Mouse (Mus musculus) embryonic facial prominence, embryonic 14.5 days (tissue): ENCODE measurements around the gene Syngap1. TPM values are rescaled to one million over a fixed set of nuclear protein-coding genes. Genes with fewer than 3 reads are reported as not detected.

ENCODE experiments used
- ATAC-seq: fragments of 200-750 bp; cut with Nextera tagmentation; 2 replicates; pipeline ENCODE4 v1.8.0; 2017; ENCODE audit warnings: low read depth, moderate number of reproducible peaks, moderate TSS enrichment
- DNase-seq: peaks from one replicate; pipeline ENCODE4 v3.0.0-alpha.2; 2015; ENCODE audit warnings: low spot score
- H3K27ac ChIP-seq: fragments of 300-500 bp; sonication (generic); replicated peaks from 2 replicates; pipeline ENCODE4 v1.5.1; 2014; ENCODE audit warnings: low read depth, mild to moderate bottlenecking, low read length, moderate library complexity
- H3K27me3 ChIP-seq: fragments of 300-500 bp; sonication (generic); replicated peaks from 2 replicates; pipeline ENCODE4 v1.6.1; 2014; ENCODE audit warnings: low read length; ENCODE audit not compliant: control insufficient read depth, insufficient read depth
- H3K36me3 ChIP-seq: fragments of 300-500 bp; sonication (generic); 2 replicates; pipeline ENCODE4 v1.6.1; 2014; ENCODE audit warnings: low read length, mixed read lengths; ENCODE audit not compliant: control insufficient read depth, insufficient read depth
- H3K4me1 ChIP-seq: fragments of 300-500 bp; sonication (generic); 2 replicates; pipeline ENCODE4 v1.6.1; 2014; ENCODE audit warnings: antibody characterized with exemption, low read length; ENCODE audit not compliant: control insufficient read depth, insufficient read depth
- H3K4me2 ChIP-seq: fragments of 300-500 bp; sonication (generic); 2 replicates; pipeline ENCODE4 v1.6.1; 2014; ENCODE audit warnings: low read depth, mild to moderate bottlenecking, low read length, moderate library complexity, mixed read lengths
- H3K4me3 ChIP-seq: fragments of 300-500 bp; sonication (generic); 2 replicates; pipeline ENCODE4 v1.5.1; 2014; ENCODE audit warnings: low read depth, mild to moderate bottlenecking, low read length
- H3K9ac ChIP-seq: fragments of 300-500 bp; sonication (generic); 2 replicates; pipeline ENCODE4 v1.6.1; 2014; ENCODE audit warnings: low read depth, mild to moderate bottlenecking, low read length, moderate library complexity, mixed read lengths
- H3K9me3 ChIP-seq: fragments of 300-500 bp; sonication (generic); 2 replicates; pipeline ENCODE4 v1.6.1; 2016; ENCODE audit warnings: low read length; ENCODE audit not compliant: control insufficient read depth
- WGBS: fragments of 180-500 bp; shearing (Covaris S2); extraction: QIAGEN DNeasy Blood & Tissue Kit; methylation state at CpG from one replicate; pipeline ENCODE4 v1.1.7; 2014; 5-methylcytosine and 5-hydroxymethylcytosine counted together
- polyA plus RNA-seq: library from polyadenylated mRNA; unstranded; fragments of >200 nt; fragmentation: Nextera tagmentation; extraction: Ambion mirVana; gene quantifications from 2 replicates; pipeline ENCODE4 v1.2.1, GENCODE M21; 2014

Gene Syngap1
- polyA plus RNA-seq, 1 experiment from 2014 or later, result 1.4 TPM

GRCm38 (mm10) chr17:26948316-26949050, 7.4 kb downstream of the Syngap1 start:
- Histone ChIP-seq H3K4me1 (peaks cover 57% of the 10 kb centered on the region), H3K27me3 (no peaks in the 10 kb centered on the region), H3K9me3 (no peaks in the 10 kb centered on the region), H3K9ac (peak overlapping the region; percentile 78), H3K36me3 (no peaks in the 10 kb centered on the region), H3K4me3 (peak overlapping the region; percentile 71), H3K4me2 (peak overlapping the region; percentile 95), H3K27ac (peak overlapping the region; percentile 77)
- no peak for ATAC-seq
- DNase-seq, result no peak
- 0% methylated on average over 9 of the region's 87 CpGs for WGBS

GRCm38 (mm10) chr17:26949051-26949577, 8.1 kb downstream of the Syngap1 start:
- H3K4me1 ChIP-seq, result peaks cover 63% of the 10 kb centered on the region
- H3K4me2 ChIP-seq, result peak overlapping the region; percentile 95
- peak overlapping the region; percentile 71 for H3K4me3 ChIP-seq
- no peaks in the 10 kb centered on the region for H3K36me3 ChIP-seq
- ATAC-seq, result no peak
- no peak for DNase-seq
- peak overlapping the region; percentile 77 for H3K27ac ChIP-seq
- H3K9me3 ChIP-seq, result no peaks in the 10 kb centered on the region
- WGBS, result 11% methylated on average over 8 of the region's 14 CpGs
- H3K27me3 ChIP-seq, result no peaks in the 10 kb centered on the region
- H3K9ac ChIP-seq, result peak overlapping the region; percentile 78

- H3K36me3 ChIP-seq, result peaks cover 3% of the 10 kb centered on the region; the same call in 1 of the 2 replicates
- H3K9me3 ChIP-seq, result no peaks in the 10 kb centered on the region
- H3K4me2 ChIP-seq, result peak overlapping the region; percentile 95
- no peak for ATAC-seq
- peak overlapping the region; percentile 32; the same call in 1 of the 2 replicates for H3K9ac ChIP-seq
- no peaks in the 10 kb centered on the region for H3K27me3 ChIP-seq
- no peak for DNase-seq
- 36% methylated on average over 5 of the region's 5 CpGs for WGBS
- peaks cover 63% of the 10 kb centered on the region for H3K4me1 ChIP-seq
- no peak overlapping the region for H3K4me3 ChIP-seq
- 0 out of 2 replicates have a peak overlapping the region, but pooled peaks have one; percentile 40 for H3K27ac ChIP-seq
Measured at GRCm38 (mm10) chr17:26949866-26950265, 8.8 kb downstream of the Syngap1 start.

- 31% methylated on average over 7 of the region's 7 CpGs for WGBS
Measured at GRCm38 (mm10) chr17:26950560-26951288, 9.7 kb downstream of the Syngap1 start.

GRCm38 (mm10) chr17:26951406-26951805, 10.4 kb downstream of the Syngap1 start:
- DNase-seq, result peak; percentile 92
- peak overlapping the region; percentile 69 for H3K4me2 ChIP-seq
- no peaks in the 10 kb centered on the region for H3K27me3 ChIP-seq
- H3K36me3 ChIP-seq, result peaks cover 17% of the 10 kb centered on the region
- H3K4me1 ChIP-seq, result peaks cover 49% of the 10 kb centered on the region
- peak overlapping the region; percentile 48 for H3K27ac ChIP-seq
- peak overlapping the region; percentile 54 for H3K9ac ChIP-seq
- no peaks in the 10 kb centered on the region for H3K9me3 ChIP-seq
- WGBS, result 0% methylated on average over 10 of the region's 11 CpGs
- peak overlapping the region; percentile 38 for H3K4me3 ChIP-seq
- peak; percentile 64 for ATAC-seq

More at GRCm38 (mm10) chr17:26950560-26951288, 9.7 kb downstream of the Syngap1 start:
- peak overlapping the region; percentile 38 for H3K4me3 ChIP-seq
- peak overlapping the region; percentile 54 for H3K9ac ChIP-seq
- DNase-seq (no peak), ATAC-seq (no peak)
- peak overlapping the region; percentile 69 for H3K4me2 ChIP-seq
- H3K27me3 ChIP-seq, result no peaks in the 10 kb centered on the region
- H3K27ac ChIP-seq, result peak overlapping the region; percentile 48
- H3K4me1 ChIP-seq, result peaks cover 55% of the 10 kb centered on the region
- H3K9me3 ChIP-seq, result no peaks in the 10 kb centered on the region
- peaks cover 11% of the 10 kb centered on the region for H3K36me3 ChIP-seq

DNA sequence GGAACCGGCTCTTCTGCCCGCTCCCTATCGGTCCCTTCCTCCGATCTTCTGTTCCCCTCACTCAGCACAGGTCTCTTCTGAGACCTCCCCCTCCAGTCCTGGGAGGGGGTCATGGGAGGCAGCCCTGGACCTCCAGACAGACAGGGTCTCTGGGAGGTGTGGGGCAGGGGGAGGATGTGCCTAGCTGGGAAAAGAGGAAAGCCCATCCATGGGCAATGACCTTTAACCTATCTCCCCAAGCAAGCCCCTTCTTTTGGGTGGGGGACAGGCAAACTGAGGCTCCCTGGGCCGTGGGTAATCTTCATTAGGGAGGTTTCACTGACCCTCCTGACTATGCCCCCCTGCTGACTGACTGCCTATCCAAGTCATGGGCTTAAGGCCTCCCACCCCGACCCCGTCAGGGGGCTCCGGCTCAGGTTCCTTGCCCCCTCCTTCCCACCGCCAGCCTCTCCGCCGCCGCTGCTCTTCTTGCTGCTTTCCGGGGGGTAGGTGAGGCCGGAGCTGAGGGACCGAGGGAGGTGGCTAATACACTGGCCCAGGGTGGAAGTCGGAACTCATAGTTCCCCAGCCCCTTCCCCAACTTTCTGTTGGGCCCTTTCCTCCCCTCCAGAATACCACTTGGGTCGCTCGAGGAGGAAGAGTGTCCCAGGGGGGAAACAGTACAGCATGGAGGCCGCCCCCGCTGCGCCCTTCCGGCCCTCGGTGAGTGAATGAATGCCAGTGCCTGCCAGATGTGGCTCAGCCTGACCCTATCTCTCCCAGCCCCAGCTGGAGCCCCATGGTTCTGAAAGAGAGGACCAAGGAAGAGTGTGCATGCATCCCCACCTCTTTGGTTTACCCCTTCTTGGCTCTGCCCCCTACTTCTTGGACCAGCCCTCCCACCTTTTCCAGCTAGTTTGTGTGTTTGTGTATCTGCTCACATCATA, 11.2 kb downstream of the Syngap1 start:
- Histone ChIP-seq H3K9ac (peak overlapping the region; percentile 54), H3K27me3 (no peaks in the 10 kb centered on the region), H3K4me2 (peak overlapping the region; percentile 69), H3K36me3 (peaks cover 25% of the 10 kb centered on the region), H3K4me3 (peak overlapping the region; percentile 38), H3K4me1 (peaks cover 48% of the 10 kb centered on the region), H3K27ac (peak overlapping the region; percentile 44; the same call in 1 of the 2 replicates), H3K9me3 (no peaks in the 10 kb centered on the region)
- DNase-seq, result no peak
- 6% methylated on average over 20 of the region's 23 CpGs for WGBS
- ATAC-seq, result 0 out of 2 replicates have a peak, but pooled peaks have one; percentile 19

DNA sequence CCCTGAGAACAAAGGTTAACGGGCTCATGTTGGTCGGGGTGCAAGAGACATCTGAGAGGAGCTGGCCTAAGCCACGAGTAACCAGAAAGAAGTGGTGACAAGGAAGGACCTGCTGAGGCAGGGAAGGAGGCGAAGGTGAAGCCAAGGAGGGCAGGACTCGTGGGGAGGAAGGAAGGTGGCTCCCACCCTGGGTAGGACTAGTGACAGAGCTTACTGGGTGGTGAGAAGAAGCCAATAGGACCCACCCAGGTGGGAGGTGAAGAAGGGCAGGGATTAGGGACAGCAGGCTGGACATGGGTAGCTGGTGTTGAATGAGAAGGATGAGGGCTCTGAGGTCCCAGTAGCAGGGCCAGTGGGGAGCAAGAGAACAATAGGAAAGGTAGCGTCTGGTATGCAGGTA, 12.1 kb downstream of the Syngap1 start:
- H3K4me3 ChIP-seq, result peak overlapping the region; percentile 38; the same call in 1 of the 2 replicates
- no peaks in the 10 kb centered on the region for H3K27me3 ChIP-seq
- peaks cover 43% of the 10 kb centered on the region for H3K4me1 ChIP-seq
- peaks cover 35% of the 10 kb centered on the region for H3K36me3 ChIP-seq
- peak overlapping the region; percentile 12; the same call in 1 of the 2 replicates for H3K9ac ChIP-seq
- ATAC-seq, result no peak
- H3K9me3 ChIP-seq, result no peaks in the 10 kb centered on the region
- 24% methylated on average over 6 of the region's 6 CpGs for WGBS
- peak overlapping the region; percentile 69 for H3K4me2 ChIP-seq
- no peak overlapping the region for H3K27ac ChIP-seq
- DNase-seq, result no peak
